In the genomic region with DNA sequence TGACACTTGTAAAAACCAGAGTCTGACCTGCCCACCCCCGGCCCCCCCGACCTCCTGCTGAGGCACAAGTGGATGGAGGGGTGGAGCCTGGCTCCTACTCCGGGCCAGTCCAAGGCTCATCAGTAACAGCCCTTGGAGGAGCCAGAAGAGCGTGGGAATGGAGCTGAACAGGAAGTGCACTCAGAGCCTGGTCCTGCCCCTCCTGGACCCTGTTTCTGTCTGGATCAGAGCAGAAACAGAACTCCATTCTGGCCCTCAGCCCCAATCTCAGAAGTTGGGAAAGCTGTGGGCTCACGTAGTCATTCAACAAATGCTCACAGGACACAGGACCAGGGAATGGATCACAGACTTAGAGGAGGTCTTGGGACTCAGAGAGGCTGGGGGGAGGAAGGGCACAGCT, we compare ENCODE assay signal across 9 mouse cellular contexts. TPM values are rescaled to one million over a fixed set of nuclear protein-coding genes. Genes with fewer than 3 reads are reported as not detected.
DNase-seq lines count a peak whose midpoint lies in the region; ATAC-seq lines count a peak whose summit lies in the region.
"Had no signal": no experiment of that assay in that cellular context is flagged by ENCODE, and none has a peak within 500 bp of the region (broad histone marks: within the 10 kb centered on the region; RNA-seq: fewer than 3 reads in every experiment).

No protein-coding gene starts in this region.

- H3K9me3 ChIP-seq in limb, embryonic 15.5 days, result no peaks in the 10 kb centered on the region
- no peaks in the 10 kb centered on the region for H3K9me3 ChIP-seq in midbrain, embryonic 10.5 days (replicated peaks)
- H3K9me3 ChIP-seq: forebrain, embryonic 13.5 days had no signal

- DNase-seq in gastrocnemius, postnatal 10 days, result peak; percentile 43
- peak; percentile 59 for DNase-seq in heart, postnatal 36 days
- no peak for DNase-seq in midbrain, embryonic 10.5 days (ENCODE audit: low spot score)
- DNase-seq in frontal cortex, adult 2 months (ENCODE audit: extremely low spot score in 1 of 2, low spot score in 1 of 2), result no peak

- H3K9ac ChIP-seq in limb, embryonic 15.5 days, result no peak overlapping the region
- H3K9ac ChIP-seq: forebrain, embryonic 13.5 days had no signal

- 33% methylated on average over 5 of the region's 5 CpGs for WGBS in limb, embryonic 15.5 days
- WGBS in midbrain, embryonic 10.5 days, result 66% methylated on average over 5 of the region's 5 CpGs

- H3K27me3 ChIP-seq in limb, embryonic 15.5 days, result no peaks in the 10 kb centered on the region
- H3K27me3 ChIP-seq in midbrain, embryonic 10.5 days (ENCODE audit: low read depth, poor library complexity, severe bottlenecking), result no peaks in the 10 kb centered on the region
- H3K27me3 ChIP-seq: forebrain, embryonic 13.5 days had no signal

- peaks cover 10% of the 10 kb centered on the region for H3K4me1 ChIP-seq in brown adipose tissue, adult 24 weeks (ENCODE audit: control insufficient read depth, insufficient read depth, insufficient read length, low read length)
- H3K4me1 ChIP-seq in limb, embryonic 15.5 days, result peaks cover 36% of the 10 kb centered on the region
- peaks cover 18% of the 10 kb centered on the region for H3K4me1 ChIP-seq in midbrain, embryonic 10.5 days

- intact Hi-C loops in heart, postnatal 36 days (cut with DNase I), result no loop called here

- ATAC-seq in limb, embryonic 15.5 days (ENCODE audit: insufficient number of reproducible peaks, low FRiP score, low TSS enrichment, low read depth), result no peak
- ATAC-seq in inflammation-experienced regulatory T-cells, adult 6 months, result no peak
- no peak for ATAC-seq in erythroblast, adult 5-6 weeks (replicated peaks; ENCODE audit: low FRiP score, poor library complexity, severe bottlenecking)
- ATAC-seq: forebrain, embryonic 13.5 days had no signal

- H3K4me2 ChIP-seq in limb, embryonic 15.5 days, result no peak overlapping the region
- H3K4me2 ChIP-seq: forebrain, embryonic 13.5 days had no signal

- peak overlapping the region; percentile 57 for H3K27ac ChIP-seq in brown adipose tissue, adult 24 weeks (replicated peaks; ENCODE audit: low read depth, low read length)
- H3K27ac ChIP-seq in limb, embryonic 15.5 days, result peak overlapping the region; percentile 64
- no peak overlapping the region for H3K27ac ChIP-seq in midbrain, embryonic 10.5 days (replicated peaks)
- H3K27ac ChIP-seq: forebrain, embryonic 13.5 days had no signal

- no peak overlapping the region for H3K4me3 ChIP-seq in brown adipose tissue, adult 24 weeks (ENCODE audit: insufficient read depth, low read depth, low read length)
- no peak overlapping the region for H3K4me3 ChIP-seq in limb, embryonic 15.5 days
- H3K4me3 ChIP-seq in midbrain, embryonic 10.5 days, result no peak overlapping the region
- H3K4me3 ChIP-seq: forebrain, embryonic 13.5 days had no signal

- H3K36me3 ChIP-seq in limb, embryonic 15.5 days, result peaks cover 61% of the 10 kb centered on the region
- peaks cover 62% of the 10 kb centered on the region for H3K36me3 ChIP-seq in midbrain, embryonic 10.5 days

RNA-seq across cellular contexts. Expression of a gene that starts 7.1 kb away (rescaled TPM):
- 54.2 and 167 TPM in 2 replicates for polyA plus RNA-seq in brown adipose tissue, adult 24 weeks (2012; ENCODE audit: insufficient read depth, insufficient read length, missing spikeins)
- total RNA-seq in gastrocnemius, postnatal 10 days (2021), result under 1 TPM in 1 of 2 experiments, not detected in 1; 0.43 TPM
- total RNA-seq in heart, postnatal 36 days (2021), result not detected
- polyA plus RNA-seq in limb, embryonic 15.5 days (2015; fragmentation: Nextera tagmentation; extraction: Ambion mirVana), result 0.64 and 0.70 TPM in 2 replicates
- polyA plus RNA-seq in midbrain, embryonic 10.5 days (2016; fragmentation: Nextera tagmentation; extraction: Ambion mirVana), result 0.47 and 0.83 TPM in 2 replicates
- polyA plus RNA-seq in frontal cortex, adult 2 months (2012; rRNA removed), result not detected in 2 replicates
- polyA plus RNA-seq in inflammation-experienced regulatory T-cells, adult 6 months (2017; shearing (Covaris generic)), result not detected
- total RNA-seq in erythroblast, adult 5-6 weeks (2015; ENCODE audit: low replicate concordance), result 1.3 TPM in 1 of 2 replicates, not detected in the other
- total RNA-seq in erythroblast, adult 5-6 weeks (2017; ENCODE audit: low replicate concordance), result not detected in 2 replicates
- polyA plus RNA-seq: forebrain, embryonic 13.5 days had no signal

RNA-seq across cellular contexts. Expression of a gene that starts 10.0 kb away (rescaled TPM):
- polyA plus RNA-seq in brown adipose tissue, adult 24 weeks (2012; ENCODE audit: insufficient read depth, insufficient read length, missing spikeins), result 6.9 and 9.5 TPM in 2 replicates
- total RNA-seq in gastrocnemius, postnatal 10 days (2021), result 10 to 100 TPM; 26.9 to 32.9 TPM
- 10 to 100 TPM; 31.0 to 39.1 TPM for total RNA-seq in heart, postnatal 36 days (2021)
- 38.1 and 41.0 TPM in 2 replicates for polyA plus RNA-seq in limb, embryonic 15.5 days (2015; fragmentation: Nextera tagmentation; extraction: Ambion mirVana)
- 22.0 and 23.5 TPM in 2 replicates for polyA plus RNA-seq in midbrain, embryonic 10.5 days (2016; fragmentation: Nextera tagmentation; extraction: Ambion mirVana)
- polyA plus RNA-seq in frontal cortex, adult 2 months (2012; rRNA removed), result 47.7 and 50.1 TPM in 2 replicates
- polyA plus RNA-seq in inflammation-experienced regulatory T-cells, adult 6 months (2017; shearing (Covaris generic)), result 1 to 10 TPM; 1.7 to 2.1 (median 1.9) TPM
- not detected in 2 replicates for total RNA-seq in erythroblast, adult 5-6 weeks (2015; ENCODE audit: low replicate concordance)
- not detected in 2 replicates for total RNA-seq in erythroblast, adult 5-6 weeks (2017; ENCODE audit: low replicate concordance)

RNA-seq across cellular contexts. Expression of a gene that starts 43.8 kb away (rescaled TPM):
- 19.7 and 29.7 TPM in 2 replicates for polyA plus RNA-seq in brown adipose tissue, adult 24 weeks (2012; ENCODE audit: insufficient read depth, insufficient read length, missing spikeins)
- 10 to 100 TPM; 27.4 to 31.6 TPM for total RNA-seq in gastrocnemius, postnatal 10 days (2021)
- 10 to 100 TPM; 50.5 to 54.2 TPM for total RNA-seq in heart, postnatal 36 days (2021)
- polyA plus RNA-seq in limb, embryonic 15.5 days (2015; fragmentation: Nextera tagmentation; extraction: Ambion mirVana), result 20.9 and 22.7 TPM in 2 replicates
- polyA plus RNA-seq in midbrain, embryonic 10.5 days (2016; fragmentation: Nextera tagmentation; extraction: Ambion mirVana), result 8.6 and 9.5 TPM in 2 replicates
- polyA plus RNA-seq in frontal cortex, adult 2 months (2012; rRNA removed), result 7.9 and 8.0 TPM in 2 replicates
- not detected for polyA plus RNA-seq in inflammation-experienced regulatory T-cells, adult 6 months (2017; shearing (Covaris generic))
- 1.2 TPM in 1 of 2 replicates, not detected in the other for total RNA-seq in erythroblast, adult 5-6 weeks (2015; ENCODE audit: low replicate concordance)
- total RNA-seq in erythroblast, adult 5-6 weeks (2017; ENCODE audit: low replicate concordance), result 0.09 TPM in 1 of 2 replicates, not detected in the other

Comparison
In these comparisons a context has a peak if more than half of its experiments do, and no peak if none do; other contexts are left out.
1. DNase-seq: peak in gastrocnemius, postnatal 10 days (single experiment) and heart, postnatal 36 days (2 of 2); none in midbrain, embryonic 10.5 days (single experiment) and frontal cortex, adult 2 months (0 of 2).
2. RNA of a gene that starts 7.1 kb away (polyA plus RNA-seq): 54.2 to 167 TPM in brown adipose tissue, adult 24 weeks; 0.47 to 0.83 TPM in midbrain, embryonic 10.5 days, 0.64 to 0.70 TPM in limb, embryonic 15.5 days, not detected in frontal cortex, adult 2 months and not detected in inflammation-experienced regulatory T-cells, adult 6 months; every median in the first group is over 10 times any median in the second.